Mouse (Mus musculus): ENCODE data around the gene S100a6. TPM values are rescaled to one million over a fixed set of nuclear protein-coding genes. Genes with fewer than 3 reads are reported as not detected.

S100a6 gene
- polyA plus RNA-seq (2015; fragmentation: Nextera tagmentation; extraction: Ambion mirVana) = 24.1 and 33.1 TPM in 2 replicates

- H3K9me3 ChIP-seq = no peaks in the 10 kb centered on the region
- under 1% methylated on average over 23 of the region's 23 CpGs for WGBS
- peak; percentile 68 for ATAC-seq (ENCODE audit: low FRiP score, low read depth)
- peaks cover 9% of the 10 kb centered on the region for H3K4me1 ChIP-seq (replicated peaks)
- peak within 1 kb of the TSS; percentile 31 for H3K4me3 ChIP-seq
- no peaks in the 10 kb centered on the region for H3K36me3 ChIP-seq
- 0 out of 2 replicates have a peak, but pooled peaks cover 4% of the 10 kb centered on the region for H3K27me3 ChIP-seq
- H3K9ac ChIP-seq = peak within 1 kb of the TSS; percentile 17; the same call in 1 of the 2 replicates
- H3K27ac ChIP-seq (replicated peaks) = no peak within 1 kb of the TSS
- peak within 1 kb of the TSS; percentile 67 for H3K4me2 ChIP-seq
Measured at GRCm38 (mm10) chr3:90612728-90613291, at the start of gene S100a6. Gene S100a6 (plus strand): TSS chr3:90612882.

- 79% methylated on average over 5 of the region's 5 CpGs for WGBS
- H3K27me3 ChIP-seq = no peaks in the 10 kb centered on the region
- H3K27ac ChIP-seq (replicated peaks) = no peak overlapping the region
- no peaks in the 10 kb centered on the region for H3K36me3 ChIP-seq
- no peak overlapping the region for H3K4me3 ChIP-seq
- H3K4me2 ChIP-seq = no peak overlapping the region
- H3K9ac ChIP-seq = no peak overlapping the region
- ATAC-seq (ENCODE audit: low FRiP score, low read depth) = no peak
- H3K4me1 ChIP-seq (replicated peaks) = no peaks in the 10 kb centered on the region
- H3K9me3 ChIP-seq = no peaks in the 10 kb centered on the region
Measured at GRCm38 (mm10) chr3:90574691-90575090, 38.0 kb upstream of the S100a6 start.

GRCm38 (mm10) chr3:90575320-90575719 lies 37.4 kb upstream of the S100a6 start:
- no peak overlapping the region for H3K27ac ChIP-seq (replicated peaks)
- no peaks in the 10 kb centered on the region for H3K4me1 ChIP-seq (replicated peaks)
- no peaks in the 10 kb centered on the region for H3K9me3 ChIP-seq
- H3K27me3 ChIP-seq = no peaks in the 10 kb centered on the region
- no peak for ATAC-seq (ENCODE audit: low FRiP score, low read depth)
- H3K36me3 ChIP-seq = no peaks in the 10 kb centered on the region
- H3K4me3 ChIP-seq = no peak overlapping the region
- WGBS = 90% methylated on average over 3 of the region's 3 CpGs
- H3K9ac ChIP-seq = no peak overlapping the region
- no peak overlapping the region for H3K4me2 ChIP-seq

- Histone ChIP-seq H3K4me1 (replicated peaks) (no peaks in the 10 kb centered on the region), H3K4me3 (no peak overlapping the region), H3K27ac (replicated peaks) (no peak overlapping the region), H3K27me3 (no peaks in the 10 kb centered on the region), H3K9me3 (no peaks in the 10 kb centered on the region), H3K36me3 (no peaks in the 10 kb centered on the region), H3K4me2 (no peak overlapping the region), H3K9ac (no peak overlapping the region)
- ATAC-seq (ENCODE audit: low FRiP score, low read depth) = no peak
- WGBS = 69% methylated on average over 10 of the region's 10 CpGs
Measured at GRCm38 (mm10) chr3:90576351-90577001, 36.2 kb upstream of the S100a6 start.

- Histone ChIP-seq H3K27me3 (no peaks in the 10 kb centered on the region), H3K9ac (no peak overlapping the region), H3K4me1 (replicated peaks) (no peaks in the 10 kb centered on the region), H3K36me3 (no peaks in the 10 kb centered on the region), H3K27ac (replicated peaks) (no peak overlapping the region), H3K4me3 (no peak overlapping the region), H3K4me2 (no peak overlapping the region), H3K9me3 (no peaks in the 10 kb centered on the region)
- WGBS = 78% methylated on average over 7 of the region's 7 CpGs
- no peak for ATAC-seq (ENCODE audit: low FRiP score, low read depth)
Measured at GRCm38 (mm10) chr3:90579433-90579832, 33.2 kb upstream of the S100a6 start.

- no peak overlapping the region for H3K4me2 ChIP-seq
- no peaks in the 10 kb centered on the region for H3K4me1 ChIP-seq (replicated peaks)
- H3K27ac ChIP-seq (replicated peaks) = no peak overlapping the region
- H3K27me3 ChIP-seq = no peaks in the 10 kb centered on the region
- H3K4me3 ChIP-seq = no peak overlapping the region
- 95% methylated on average over 5 of the region's 5 CpGs for WGBS
- H3K9ac ChIP-seq = no peak overlapping the region
- H3K9me3 ChIP-seq = no peaks in the 10 kb centered on the region
- no peaks in the 10 kb centered on the region for H3K36me3 ChIP-seq
- ATAC-seq (ENCODE audit: low FRiP score, low read depth) = no peak
Measured at GRCm38 (mm10) chr3:90581141-90581540, 31.5 kb upstream of the S100a6 start.

- H3K9me3 ChIP-seq = no peaks in the 10 kb centered on the region
- ATAC-seq (ENCODE audit: low FRiP score, low read depth) = no peak
Measured at GRCm38 (mm10) chr3:90582156-90582555, 30.5 kb upstream of the S100a6 start.

GRCm38 (mm10) chr3:90582556-90582955 lies 30.1 kb upstream of the S100a6 start:
- H3K36me3 ChIP-seq = no peaks in the 10 kb centered on the region
- WGBS = 94% methylated on average over 4 of the region's 4 CpGs

More at GRCm38 (mm10) chr3:90582156-90582555, 30.5 kb upstream of the S100a6 start:
- no peak overlapping the region for H3K9ac ChIP-seq
- no peak overlapping the region for H3K4me3 ChIP-seq
- 95% methylated on average over 1 of the region's 1 CpGs for WGBS
- H3K4me2 ChIP-seq = no peak overlapping the region
- H3K27ac ChIP-seq (replicated peaks) = no peak overlapping the region
- no peaks in the 10 kb centered on the region for H3K4me1 ChIP-seq (replicated peaks)
- H3K27me3 ChIP-seq = no peaks in the 10 kb centered on the region
- no peaks in the 10 kb centered on the region for H3K36me3 ChIP-seq

GRCm38 (mm10) chr3:90583893-90584292 lies 28.8 kb upstream of the S100a6 start:
- no peaks in the 10 kb centered on the region for H3K27me3 ChIP-seq
- WGBS = 56% methylated on average over 3 of the region's 3 CpGs
- H3K4me3 ChIP-seq = no peak overlapping the region
- H3K27ac ChIP-seq (replicated peaks) = no peak overlapping the region
- H3K9me3 ChIP-seq = no peaks in the 10 kb centered on the region
- H3K4me1 ChIP-seq (replicated peaks) = no peaks in the 10 kb centered on the region
- 0 out of 2 replicates have a peak, but pooled peaks have one; percentile 46 for ATAC-seq (ENCODE audit: low FRiP score, low read depth)
- H3K9ac ChIP-seq = no peak overlapping the region
- no peak overlapping the region for H3K4me2 ChIP-seq
- H3K36me3 ChIP-seq = no peaks in the 10 kb centered on the region

More at GRCm38 (mm10) chr3:90582556-90582955, 30.1 kb upstream of the S100a6 start:
- Histone ChIP-seq H3K9ac (no peak overlapping the region), H3K27me3 (no peaks in the 10 kb centered on the region), H3K27ac (replicated peaks) (no peak overlapping the region), H3K4me3 (no peak overlapping the region), H3K4me1 (replicated peaks) (no peaks in the 10 kb centered on the region), H3K4me2 (no peak overlapping the region), H3K9me3 (no peaks in the 10 kb centered on the region)
- ATAC-seq (ENCODE audit: low FRiP score, low read depth) = no peak

- no peak overlapping the region for H3K4me3 ChIP-seq
- H3K9ac ChIP-seq = no peak overlapping the region
- ATAC-seq (ENCODE audit: low FRiP score, low read depth) = 0 out of 2 replicates have a peak, but pooled peaks have one; percentile 42
- no peak overlapping the region for H3K27ac ChIP-seq (replicated peaks)
- H3K9me3 ChIP-seq = no peaks in the 10 kb centered on the region
- no peaks in the 10 kb centered on the region for H3K4me1 ChIP-seq (replicated peaks)
- no peaks in the 10 kb centered on the region for H3K27me3 ChIP-seq
- 40% methylated on average over 5 of the region's 5 CpGs for WGBS
- H3K36me3 ChIP-seq = no peaks in the 10 kb centered on the region
- no peak overlapping the region for H3K4me2 ChIP-seq
Measured at GRCm38 (mm10) chr3:90585595-90585994, 27.1 kb upstream of the S100a6 start.

GRCm38 (mm10) chr3:90586016-90586643 lies 26.6 kb upstream of the S100a6 start:
- no peak for ATAC-seq (ENCODE audit: low FRiP score, low read depth)
- Histone ChIP-seq H3K27ac (replicated peaks) (no peak overlapping the region), H3K9me3 (no peaks in the 10 kb centered on the region), H3K27me3 (no peaks in the 10 kb centered on the region), H3K36me3 (no peaks in the 10 kb centered on the region), H3K4me1 (replicated peaks) (no peaks in the 10 kb centered on the region), H3K9ac (no peak overlapping the region), H3K4me2 (no peak overlapping the region), H3K4me3 (no peak overlapping the region)
- WGBS = 86% methylated on average over 15 of the region's 15 CpGs

- no peak for ATAC-seq (ENCODE audit: low FRiP score, low read depth)
- WGBS = 73% methylated on average over 10 of the region's 10 CpGs
- no peak overlapping the region for H3K9ac ChIP-seq
- no peaks in the 10 kb centered on the region for H3K36me3 ChIP-seq
- H3K27me3 ChIP-seq = no peaks in the 10 kb centered on the region
- H3K4me3 ChIP-seq = no peak overlapping the region
- no peak overlapping the region for H3K4me2 ChIP-seq
- no peaks in the 10 kb centered on the region for H3K4me1 ChIP-seq (replicated peaks)
- H3K9me3 ChIP-seq = no peaks in the 10 kb centered on the region
- no peak overlapping the region for H3K27ac ChIP-seq (replicated peaks)
Measured at GRCm38 (mm10) chr3:90586906-90587305, 25.8 kb upstream of the S100a6 start.
